Mouse (Mus musculus) G1E (cell line): Measurements from ENCODE around the gene Eif4e3. TPM values are rescaled to one million over a fixed set of nuclear protein-coding genes. Genes with fewer than 3 reads are reported as not detected.

Source experiments
- ATAC-seq: 2 replicates; pipeline ENCODE4 v1.8.0; 2016; ENCODE audit warnings: mild to moderate bottlenecking; ENCODE audit not compliant: insufficient number of reproducible peaks, poor library complexity, low FRiP score, severe bottlenecking; ENCODE audit errors: extremely low read depth
- DNase-seq: peaks from one replicate; pipeline ENCODE4 v3.0.0; 2012; ENCODE audit warnings: low spot score
- H3K27me3 ChIP-seq: 2 replicates; pipeline ENCODE4 v1.6.1; 2012; ENCODE audit warnings: mild to moderate bottlenecking, low read length, inconsistent platforms; ENCODE audit not compliant: insufficient read depth
- H3K36me3 ChIP-seq: replicated peaks from 2 replicates; pipeline ENCODE3; 2012; ENCODE audit warnings: mild to moderate bottlenecking, inconsistent platforms
- H3K4me1 ChIP-seq: 2 replicates; pipeline ENCODE4 v1.6.1; 2012; ENCODE audit warnings: low read depth, low read length, inconsistent platforms, mixed read lengths; ENCODE audit not compliant: insufficient read depth
- H3K4me3 ChIP-seq: 2 replicates; pipeline ENCODE4 v1.5.1; 2012; ENCODE audit warnings: low read depth, mild to moderate bottlenecking, inconsistent platforms, low read length, moderate library complexity, mixed read lengths
- H3K9me3 ChIP-seq: replicated peaks from 2 replicates; pipeline ENCODE4 v1.6.1; 2012; ENCODE audit warnings: inconsistent platforms
- CTCF ChIP-seq: IDR thresholded peaks from 2 replicates; pipeline ENCODE4 v1.5.1; 2012; ENCODE audit warnings: low read depth, low read length, inconsistent platforms, mixed read lengths
- GATA1 ChIP-seq: IDR thresholded peaks from 2 replicates; pipeline ENCODE4 v1.6.1; 2012; ENCODE audit warnings: borderline replicate concordance, low read length, inconsistent platforms, mixed read lengths
- GATA2 ChIP-seq: IDR thresholded peaks from 2 replicates; pipeline ENCODE4 v1.6.1; 2012; ENCODE audit warnings: low read depth, low read length, inconsistent platforms, borderline replicate concordance
- POLR2AphosphoS5 ChIP-seq: IDR thresholded peaks from 2 replicates; pipeline ENCODE4 v1.6.1; 2012; ENCODE audit warnings: low read depth, low read length, inconsistent platforms; ENCODE audit not compliant: insufficient replicate concordance
- TAL1 ChIP-seq: conservative IDR thresholded peaks from 2 replicates; pipeline ENCODE4 v1.6.1; 2012; ENCODE audit warnings: low read depth, low read length, inconsistent platforms, mixed read lengths
- polyA plus RNA-seq: library from polyadenylated mRNA; stranded (reverse); fragments of >175 nt; gene quantifications from 2 replicates; pipeline ENCODE4 v1.2.3, GENCODE M21; 2012
- total RNA-seq, 2 experiments: library from RNA; stranded (forward) in 1 of 2; stranded (reverse) in 1 of 2; fragments of 200-1000 nt in 1 of 2; fragments of >200 nt in 1 of 2; fragmentation: Nextera tagmentation in 1 of 2; gene quantifications; 2 replicates each; pipeline ENCODE4 v1.2.3; 2014 to 2017

Eif4e3 gene
- total and polyA plus RNA-seq, 3 experiments: not detected

GRCm38 (mm10) chr6:99655488-99655887, 11.1 kb downstream of the Eif4e3 start:
- DNase-seq: no peak

GRCm38 (mm10) chr6:99654343-99654742, 12.2 kb downstream of the Eif4e3 start:
- H3K36me3 ChIP-seq: no peaks in the 10 kb centered on the region
- TF ChIP-seq GATA1: no peak
- no peak for TF ChIP-seq GATA2
- no peak for TF ChIP-seq CTCF
- no peak for TF ChIP-seq POLR2AphosphoS5
- no peak for TF ChIP-seq TAL1
- DNase-seq: no peak
- no peaks in the 10 kb centered on the region for H3K27me3 ChIP-seq
- H3K4me3 ChIP-seq: no peak overlapping the region
- H3K9me3 ChIP-seq: peaks cover 46% of the 10 kb centered on the region
- ATAC-seq: no peak
- H3K4me1 ChIP-seq: no peaks in the 10 kb centered on the region

More at GRCm38 (mm10) chr6:99655488-99655887, 11.1 kb downstream of the Eif4e3 start:
- Histone ChIP-seq H3K4me1 (no peaks in the 10 kb centered on the region), H3K4me3 (no peak overlapping the region), H3K27me3 (no peaks in the 10 kb centered on the region), H3K9me3 (peaks cover 45% of the 10 kb centered on the region), H3K36me3 (no peaks in the 10 kb centered on the region)
- no peak for ATAC-seq
- TF ChIP-seq POLR2AphosphoS5 (no peak), CTCF (no peak), TAL1 (no peak), GATA1 (no peak), GATA2 (no peak)

- Histone ChIP-seq H3K36me3 (no peaks in the 10 kb centered on the region), H3K9me3 (peaks cover 39% of the 10 kb centered on the region), H3K27me3 (no peaks in the 10 kb centered on the region), H3K4me3 (no peak overlapping the region), H3K4me1 (no peaks in the 10 kb centered on the region)
- DNase-seq (no peak), ATAC-seq (no peak)
- no peak for TF ChIP-seq POLR2AphosphoS5
- no peak for TF ChIP-seq GATA2
- TF ChIP-seq GATA1: no peak
- no peak for TF ChIP-seq CTCF
Observed at GRCm38 (mm10) chr6:99652341-99652740, 14.2 kb downstream of the Eif4e3 start.

- ATAC-seq: no peak
- TF ChIP-seq TAL1: no peak
- no peak for TF ChIP-seq GATA2
- TF ChIP-seq GATA1: no peak
- no peak for TF ChIP-seq CTCF
- TF ChIP-seq POLR2AphosphoS5: no peak
Observed at GRCm38 (mm10) chr6:99649307-99649706, 17.3 kb downstream of the Eif4e3 start.

GRCm38 (mm10) chr6:99646344-99646743, 20.2 kb downstream of the Eif4e3 start:
- Histone ChIP-seq H3K27me3 (no peaks in the 10 kb centered on the region), H3K9me3 (peaks cover 51% of the 10 kb centered on the region), H3K4me3 (no peak overlapping the region), H3K4me1 (no peaks in the 10 kb centered on the region), H3K36me3 (no peaks in the 10 kb centered on the region)
- TF ChIP-seq POLR2AphosphoS5: no peak
- DNase-seq (no peak), ATAC-seq (no peak)

More at GRCm38 (mm10) chr6:99649307-99649706, 17.3 kb downstream of the Eif4e3 start:
- Histone ChIP-seq H3K9me3 (peaks cover 54% of the 10 kb centered on the region), H3K4me1 (no peaks in the 10 kb centered on the region), H3K27me3 (no peaks in the 10 kb centered on the region), H3K36me3 (no peaks in the 10 kb centered on the region), H3K4me3 (no peak overlapping the region)
- no peak for DNase-seq

GRCm38 (mm10) chr6:99644876-99645275, 21.7 kb downstream of the Eif4e3 start:
- H3K9me3 ChIP-seq: peaks cover 44% of the 10 kb centered on the region
- H3K4me1 ChIP-seq: no peaks in the 10 kb centered on the region
- ATAC-seq: no peak
- H3K36me3 ChIP-seq: no peaks in the 10 kb centered on the region
- H3K27me3 ChIP-seq: no peaks in the 10 kb centered on the region
- no peak for TF ChIP-seq TAL1
- no peak for TF ChIP-seq GATA1
- TF ChIP-seq GATA2: no peak
- TF ChIP-seq CTCF: no peak
- no peak for TF ChIP-seq POLR2AphosphoS5
- H3K4me3 ChIP-seq: no peak overlapping the region
- no peak for DNase-seq

- no peak for ATAC-seq
- H3K4me3 ChIP-seq: no peak overlapping the region
- no peak for TF ChIP-seq CTCF
- TF ChIP-seq GATA1: no peak
- no peak for TF ChIP-seq TAL1
- TF ChIP-seq GATA2: no peak
- no peak for TF ChIP-seq POLR2AphosphoS5
- H3K9me3 ChIP-seq: peaks cover 45% of the 10 kb centered on the region
- H3K36me3 ChIP-seq: no peaks in the 10 kb centered on the region
- no peaks in the 10 kb centered on the region for H3K4me1 ChIP-seq
- H3K27me3 ChIP-seq: no peaks in the 10 kb centered on the region
- DNase-seq: no peak
Observed at GRCm38 (mm10) chr6:99644386-99644785, 22.2 kb downstream of the Eif4e3 start.
